Mouse (Mus musculus) limb, embryonic 12.5 days (tissue): Measurements from ENCODE around the gene Adamts2. TPM values are rescaled to one million over a fixed set of nuclear protein-coding genes. Genes with fewer than 3 reads are reported as not detected.

ENCODE experiments used
- ATAC-seq: fragments of 200-750 bp; cut with Nextera tagmentation; 2 replicates; pipeline ENCODE4 v1.8.0; 2017; ENCODE audit warnings: low read depth, moderate TSS enrichment; ENCODE audit not compliant: insufficient number of reproducible peaks, insufficient read depth, low FRiP score, low TSS enrichment
- H3K27ac ChIP-seq: fragments of 300-500 bp; sonication (generic); 2 replicates; pipeline ENCODE4 v1.5.1; 2016; ENCODE audit warnings: mild to moderate bottlenecking, moderate library complexity
- H3K27me3 ChIP-seq: fragments of 300-500 bp; sonication (generic); 2 replicates; pipeline ENCODE4 v1.6.1; 2016; ENCODE audit warnings: mild to moderate bottlenecking, moderate library complexity
- H3K36me3 ChIP-seq: fragments of 300-500 bp; sonication (generic); 2 replicates; pipeline ENCODE4 v1.6.1; 2016; ENCODE audit warnings: mild to moderate bottlenecking, moderate library complexity
- H3K4me1 ChIP-seq: fragments of 300-500 bp; sonication (generic); replicated peaks from 2 replicates; pipeline ENCODE4 v1.6.1; 2016
- H3K4me2 ChIP-seq: fragments of 300-500 bp; sonication (generic); 2 replicates; pipeline ENCODE4 v1.6.1; 2016; ENCODE audit warnings: mild to moderate bottlenecking, moderate library complexity
- H3K4me3 ChIP-seq: fragments of 300-500 bp; sonication (generic); replicated peaks from 2 replicates; pipeline ENCODE4 v1.5.1; 2016; ENCODE audit warnings: mild to moderate bottlenecking
- H3K9ac ChIP-seq: fragments of 300-500 bp; sonication (generic); replicated peaks from 2 replicates; pipeline ENCODE4 v1.6.1; 2016; ENCODE audit warnings: mild to moderate bottlenecking, moderate library complexity
- H3K9me3 ChIP-seq: fragments of 300-500 bp; sonication (generic); 2 replicates; pipeline ENCODE4 v1.6.1; 2016; ENCODE audit warnings: mild to moderate bottlenecking, moderate library complexity
- WGBS: fragments of 180-500 bp; shearing (Covaris S2); methylation state at CpG from one replicate; pipeline ENCODE4 v1.1.7; 2016; 5-methylcytosine and 5-hydroxymethylcytosine counted together
- polyA plus RNA-seq: library from polyadenylated mRNA; unstranded; fragments of >200 nt; fragmentation: Nextera tagmentation; extraction: Ambion mirVana; gene quantifications from 2 replicates; pipeline ENCODE4 v1.2.1, GENCODE M21; 2016

Gene Adamts2
- polyA plus RNA-seq, 1 experiment from 2014 or later: 2.8 TPM

- Histone ChIP-seq H3K27me3 (no peaks in the 10 kb centered on the region), H3K4me1 (peaks cover 8% of the 10 kb centered on the region), H3K9ac (no peak overlapping the region), H3K4me3 (no peak overlapping the region), H3K4me2 (no peak overlapping the region), H3K36me3 (no peaks in the 10 kb centered on the region), H3K27ac (no peak overlapping the region), H3K9me3 (no peaks in the 10 kb centered on the region)
- ATAC-seq: no peak
- 51% methylated on average over 7 of the region's 7 CpGs for WGBS
These were observed 71.0 kb downstream of the Adamts2 start for GRCm38 (mm10) chr11:50672866-50673265.

- no peaks in the 10 kb centered on the region for H3K27me3 ChIP-seq
- H3K4me3 ChIP-seq: no peak overlapping the region
- ATAC-seq: no peak
These were observed 71.8 kb downstream of the Adamts2 start for GRCm38 (mm10) chr11:50673525-50674250.

GRCm38 (mm10) chr11:50674390-50674789 is 72.5 kb downstream of the Adamts2 start:
- H3K4me2 ChIP-seq: no peak overlapping the region
- no peak overlapping the region for H3K9ac ChIP-seq
- WGBS: 87% methylated on average over 9 of the region's 9 CpGs
- no peak for ATAC-seq
- no peak overlapping the region for H3K4me3 ChIP-seq
- H3K9me3 ChIP-seq: no peaks in the 10 kb centered on the region
- H3K36me3 ChIP-seq: no peaks in the 10 kb centered on the region
- no peaks in the 10 kb centered on the region for H3K27me3 ChIP-seq
- peaks cover 8% of the 10 kb centered on the region for H3K4me1 ChIP-seq
- no peak overlapping the region for H3K27ac ChIP-seq

More at GRCm38 (mm10) chr11:50673525-50674250, 71.8 kb downstream of the Adamts2 start:
- H3K36me3 ChIP-seq: no peaks in the 10 kb centered on the region
- peaks cover 8% of the 10 kb centered on the region for H3K4me1 ChIP-seq
- 64% methylated on average over 6 of the region's 7 CpGs for WGBS
- H3K9me3 ChIP-seq: no peaks in the 10 kb centered on the region
- H3K4me2 ChIP-seq: no peak overlapping the region
- no peak overlapping the region for H3K27ac ChIP-seq
- no peak overlapping the region for H3K9ac ChIP-seq

- ATAC-seq: no peak
- Histone ChIP-seq H3K4me1 (no peaks in the 10 kb centered on the region), H3K36me3 (no peaks in the 10 kb centered on the region), H3K9ac (no peak overlapping the region), H3K4me2 (no peak overlapping the region), H3K27ac (no peak overlapping the region), H3K9me3 (no peaks in the 10 kb centered on the region), H3K4me3 (no peak overlapping the region), H3K27me3 (peaks cover 3% of the 10 kb centered on the region; the same call in 1 of the 2 replicates)
- WGBS: 90% methylated on average over 10 of the region's 10 CpGs
These were observed 76.8 kb downstream of the Adamts2 start for GRCm38 (mm10) chr11:50678650-50679049.

- no peak for ATAC-seq
- 87% methylated on average over 7 of the region's 7 CpGs for WGBS
- H3K4me1 ChIP-seq: no peaks in the 10 kb centered on the region
- H3K27me3 ChIP-seq: peaks cover 3% of the 10 kb centered on the region; the same call in 1 of the 2 replicates
- H3K36me3 ChIP-seq: no peaks in the 10 kb centered on the region
- H3K9ac ChIP-seq: no peak overlapping the region
- no peak overlapping the region for H3K4me2 ChIP-seq
- no peak overlapping the region for H3K4me3 ChIP-seq
- H3K9me3 ChIP-seq: no peaks in the 10 kb centered on the region
- H3K27ac ChIP-seq: no peak overlapping the region
These were observed 80.1 kb downstream of the Adamts2 start for GRCm38 (mm10) chr11:50681940-50682339.

GRCm38 (mm10) chr11:50683821-50684220 is 81.9 kb downstream of the Adamts2 start:
- Histone ChIP-seq H3K4me1 (no peaks in the 10 kb centered on the region), H3K4me3 (no peak overlapping the region), H3K27me3 (peaks cover 3% of the 10 kb centered on the region; the same call in 1 of the 2 replicates), H3K36me3 (no peaks in the 10 kb centered on the region), H3K4me2 (no peak overlapping the region), H3K9ac (no peak overlapping the region), H3K27ac (no peak overlapping the region), H3K9me3 (no peaks in the 10 kb centered on the region)
- 90% methylated on average over 2 of the region's 2 CpGs for WGBS
- no peak for ATAC-seq

GRCm38 (mm10) chr11:50688584-50688983 is 86.7 kb downstream of the Adamts2 start:
- Histone ChIP-seq H3K4me1 (no peaks in the 10 kb centered on the region), H3K27me3 (no peaks in the 10 kb centered on the region), H3K27ac (no peak overlapping the region), H3K4me2 (no peak overlapping the region), H3K9me3 (no peaks in the 10 kb centered on the region), H3K4me3 (no peak overlapping the region), H3K9ac (no peak overlapping the region), H3K36me3 (no peaks in the 10 kb centered on the region)
- 87% methylated on average over 3 of the region's 3 CpGs for WGBS
- ATAC-seq: no peak

GRCm38 (mm10) chr11:50689672-50690071 is 87.8 kb downstream of the Adamts2 start:
- Histone ChIP-seq H3K36me3 (no peaks in the 10 kb centered on the region), H3K27me3 (no peaks in the 10 kb centered on the region), H3K9me3 (no peaks in the 10 kb centered on the region), H3K4me2 (no peak overlapping the region), H3K27ac (no peak overlapping the region), H3K4me1 (no peaks in the 10 kb centered on the region), H3K9ac (no peak overlapping the region), H3K4me3 (no peak overlapping the region)
- ATAC-seq: no peak
- 90% methylated on average over 4 of the region's 4 CpGs for WGBS

GRCm38 (mm10) chr11:50699971-50700370 is 98.1 kb downstream of the Adamts2 start:
- Histone ChIP-seq H3K27me3 (no peaks in the 10 kb centered on the region), H3K4me1 (no peaks in the 10 kb centered on the region), H3K4me2 (no peak overlapping the region), H3K9me3 (no peaks in the 10 kb centered on the region), H3K9ac (no peak overlapping the region), H3K4me3 (no peak overlapping the region), H3K27ac (no peak overlapping the region), H3K36me3 (no peaks in the 10 kb centered on the region)
- WGBS: 87% methylated on average over 12 of the region's 12 CpGs
- ATAC-seq: no peak

GRCm38 (mm10) chr11:50700496-50700895 is 98.6 kb downstream of the Adamts2 start:
- Histone ChIP-seq H3K27ac (no peak overlapping the region), H3K36me3 (no peaks in the 10 kb centered on the region), H3K4me1 (no peaks in the 10 kb centered on the region), H3K27me3 (no peaks in the 10 kb centered on the region), H3K9ac (no peak overlapping the region), H3K9me3 (no peaks in the 10 kb centered on the region), H3K4me3 (no peak overlapping the region), H3K4me2 (no peak overlapping the region)
- no peak for ATAC-seq
- WGBS: 87% methylated on average over 8 of the region's 8 CpGs

GRCm38 (mm10) chr11:50703397-50703796 is 101.5 kb downstream of the Adamts2 start:
- Histone ChIP-seq H3K27ac (no peak overlapping the region), H3K9me3 (no peaks in the 10 kb centered on the region), H3K4me1 (no peaks in the 10 kb centered on the region), H3K4me2 (no peak overlapping the region), H3K27me3 (no peaks in the 10 kb centered on the region; the same call in 1 of the 2 replicates), H3K4me3 (no peak overlapping the region), H3K36me3 (no peaks in the 10 kb centered on the region), H3K9ac (no peak overlapping the region)
- WGBS: 79% methylated on average over 7 of the region's 7 CpGs
- ATAC-seq: no peak

GRCm38 (mm10) chr11:50704511-50704910 is 102.6 kb downstream of the Adamts2 start:
- Histone ChIP-seq H3K4me3 (no peak overlapping the region), H3K27ac (no peak overlapping the region), H3K9me3 (no peaks in the 10 kb centered on the region), H3K9ac (no peak overlapping the region), H3K4me1 (no peaks in the 10 kb centered on the region), H3K36me3 (no peaks in the 10 kb centered on the region), H3K4me2 (no peak overlapping the region), H3K27me3 (no peaks in the 10 kb centered on the region; the same call in none of the 2 replicates)
- WGBS: 82% methylated on average over 2 of the region's 2 CpGs
- ATAC-seq: no peak
